Mouse (Mus musculus) lung, postnatal 0 days (tissue): ENCODE data around the gene Ncoa3. TPM values are rescaled to one million over a fixed set of nuclear protein-coding genes. Genes with fewer than 3 reads are reported as not detected.

ENCODE experiments used
- ATAC-seq: fragments of 200-750 bp; cut with Nextera tagmentation; 2 replicates; pipeline ENCODE4 v1.8.0; 2017; ENCODE audit warnings: moderate library complexity
- DNase-seq: peaks from one replicate; pipeline ENCODE4 v3.0.0-alpha.2; 2016; ENCODE audit warnings: low spot score
- H3K27ac ChIP-seq: fragments of 300-500 bp; sonication (generic); 2 replicates; pipeline ENCODE4 v1.5.1; 2014; ENCODE audit warnings: antibody characterized with exemption, mild to moderate bottlenecking, low read length, mixed read lengths
- H3K27me3 ChIP-seq: fragments of 300-500 bp; sonication (generic); replicated peaks from 2 replicates; pipeline ENCODE4 v1.6.1; 2014; ENCODE audit warnings: low read length, mixed read lengths; ENCODE audit not compliant: insufficient read depth
- H3K36me3 ChIP-seq: fragments of 300-500 bp; sonication (generic); 2 replicates; pipeline ENCODE4 v1.6.1; 2014; ENCODE audit warnings: low read length, mixed read lengths; ENCODE audit not compliant: insufficient read depth
- H3K4me1 ChIP-seq: fragments of 300-500 bp; sonication (generic); 2 replicates; pipeline ENCODE4 v1.6.1; 2014; ENCODE audit warnings: antibody characterized with exemption, low read depth, low read length, mixed read lengths; ENCODE audit not compliant: insufficient read depth
- H3K4me2 ChIP-seq: fragments of 300-500 bp; sonication (generic); replicated peaks from 2 replicates; pipeline ENCODE4 v1.6.1; 2014; ENCODE audit warnings: low read depth, mild to moderate bottlenecking, low read length, moderate library complexity, mixed read lengths
- H3K4me3 ChIP-seq: fragments of 300-500 bp; sonication (generic); 2 replicates; pipeline ENCODE4 v1.5.1; 2014; ENCODE audit warnings: low read depth, low read length
- H3K9ac ChIP-seq: fragments of 300-500 bp; sonication (generic); replicated peaks from 2 replicates; pipeline ENCODE4 v1.6.1; 2014; ENCODE audit warnings: low read depth, mild to moderate bottlenecking
- H3K9me3 ChIP-seq: fragments of 300-500 bp; sonication (generic); 2 replicates; pipeline ENCODE4 v1.6.1; 2016; ENCODE audit warnings: low read length, mixed read lengths
- CTCF ChIP-seq: IDR thresholded peaks from 2 replicates; pipeline ENCODE4 v1.5.1; 2016; ENCODE audit warnings: antibody characterized with exemption, mild to moderate bottlenecking
- EP300 ChIP-seq: IDR thresholded peaks from 2 replicates; pipeline ENCODE4 v1.6.1; 2016; ENCODE audit warnings: antibody characterized with exemption, mild to moderate bottlenecking, control low read depth
- WGBS: fragments of 180-500 bp; shearing (Covaris S2); extraction: QIAGEN DNeasy Blood & Tissue Kit; methylation state at CpG from one replicate; pipeline ENCODE4 v1.1.7; 2014; 5-methylcytosine and 5-hydroxymethylcytosine counted together
- polyA plus RNA-seq: library from polyadenylated mRNA; unstranded; fragments of >200 nt; fragmentation: Nextera tagmentation; extraction: Ambion mirVana; gene quantifications from 2 replicates; pipeline ENCODE4 v1.2.1, GENCODE M21; 2015

Gene Ncoa3
- polyA plus RNA-seq, 1 experiment from 2014 or later: 8.5 TPM

DNA sequence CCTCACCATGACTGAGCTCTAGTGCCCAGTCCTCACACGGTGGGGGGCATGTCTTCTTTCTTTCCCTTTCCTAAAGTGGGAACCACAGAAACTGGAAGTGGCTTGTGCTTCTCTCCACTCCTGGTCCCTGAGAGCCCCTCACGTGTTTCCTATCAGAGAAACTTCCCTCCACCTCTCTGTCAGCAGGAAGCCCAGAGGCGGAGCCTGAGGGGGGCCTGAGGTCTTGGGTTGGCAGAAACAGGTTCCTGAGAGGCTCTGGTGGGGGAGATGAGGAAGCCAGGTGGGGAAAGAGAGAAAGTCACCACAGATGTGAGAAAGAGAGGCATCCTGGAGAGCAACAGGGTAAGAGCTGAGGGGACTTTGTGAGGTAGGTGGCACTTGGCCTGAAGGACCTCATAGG, 42.7 kb upstream of the Ncoa3 start:
- no peak overlapping the region for H3K4me3 ChIP-seq
- TF ChIP-seq EP300 (no peak), CTCF (no peak)
- H3K9me3 ChIP-seq: no peaks in the 10 kb centered on the region
- no peak overlapping the region for H3K27ac ChIP-seq
- H3K4me2 ChIP-seq: no peak overlapping the region
- 31% methylated on average over 3 of the region's 3 CpGs for WGBS
- no peaks in the 10 kb centered on the region for H3K36me3 ChIP-seq
- no peak for ATAC-seq
- peak; percentile 20 for DNase-seq
- no peaks in the 10 kb centered on the region for H3K4me1 ChIP-seq
- H3K27me3 ChIP-seq: no peaks in the 10 kb centered on the region
- H3K9ac ChIP-seq: no peak overlapping the region

DNA sequence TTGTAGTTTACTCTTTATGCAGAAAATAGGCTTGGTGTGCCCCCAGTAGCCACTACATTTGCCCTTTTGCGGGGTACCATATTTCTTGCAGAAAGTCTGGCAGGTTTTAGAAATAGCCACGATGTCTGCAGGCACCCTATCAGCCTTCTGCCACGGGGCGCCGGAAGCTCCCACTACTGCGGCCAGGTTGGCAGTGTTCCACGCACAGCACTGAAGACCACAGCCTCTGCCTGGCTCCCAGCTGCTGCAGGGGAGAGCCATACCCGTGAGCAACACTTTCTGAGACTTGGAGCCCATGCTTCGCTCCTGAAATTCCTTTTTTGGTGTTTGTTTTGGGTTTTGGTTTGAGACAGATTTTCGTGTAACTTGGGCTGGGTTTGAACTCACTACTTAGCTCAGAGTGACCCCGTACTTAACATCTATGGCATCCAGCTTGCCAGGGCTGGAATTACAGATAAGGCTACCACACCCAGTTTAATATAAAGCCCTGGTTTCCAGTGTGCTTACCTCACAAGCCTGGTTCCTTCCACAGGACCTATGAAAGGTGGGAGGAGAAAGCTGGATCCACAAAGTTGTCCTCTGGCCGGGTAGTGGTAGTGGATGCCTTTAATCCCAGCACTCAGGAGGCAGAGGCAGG, 40.9 kb upstream of the Ncoa3 start:
- Histone ChIP-seq H3K36me3 (no peaks in the 10 kb centered on the region), H3K4me3 (no peak overlapping the region), H3K27ac (no peak overlapping the region), H3K27me3 (no peaks in the 10 kb centered on the region), H3K4me1 (no peaks in the 10 kb centered on the region), H3K9me3 (no peaks in the 10 kb centered on the region), H3K4me2 (no peak overlapping the region), H3K9ac (no peak overlapping the region)
- TF ChIP-seq CTCF (no peak), EP300 (no peak)
- ATAC-seq (no peak), DNase-seq (no peak)
- 47% methylated on average over 12 of the region's 12 CpGs for WGBS

GRCm38 (mm10) chr2:165954872-165955271, 37.6 kb upstream of the Ncoa3 start:
- TF ChIP-seq CTCF (no peak), EP300 (peak; percentile 76)
- Histone ChIP-seq H3K4me3 (no peak overlapping the region), H3K4me2 (peak overlapping the region; percentile 30), H3K27ac (peak overlapping the region; percentile 35; the same call in 1 of the 2 replicates), H3K9me3 (no peaks in the 10 kb centered on the region), H3K4me1 (no peaks in the 10 kb centered on the region), H3K36me3 (no peaks in the 10 kb centered on the region), H3K9ac (no peak overlapping the region), H3K27me3 (no peaks in the 10 kb centered on the region)
- peak; percentile 70 for ATAC-seq
- 30% methylated on average over 20 of the region's 20 CpGs for WGBS
- DNase-seq: peak; percentile 74

DNA sequence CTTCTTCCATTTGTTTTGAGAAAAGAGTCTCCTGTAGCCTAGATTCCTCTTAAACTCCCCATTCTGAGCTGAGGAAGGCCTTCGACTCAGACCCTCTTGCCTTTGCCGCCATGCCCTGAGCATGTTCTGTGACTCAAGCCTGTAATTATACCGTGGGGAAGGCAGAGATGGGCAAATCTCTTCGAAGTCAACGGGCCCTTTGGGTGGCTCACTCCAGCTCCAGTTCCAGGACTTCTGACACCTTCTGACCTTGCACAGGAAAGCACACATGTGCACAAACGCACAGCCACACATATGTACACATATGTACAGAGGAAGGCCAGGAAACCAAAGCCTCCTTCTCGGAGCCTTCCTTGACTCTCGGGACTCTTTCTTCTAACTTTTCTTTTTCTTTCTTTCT, 37.0 kb upstream of the Ncoa3 start:
- Histone ChIP-seq H3K4me3 (no peak overlapping the region), H3K4me1 (no peaks in the 10 kb centered on the region), H3K9ac (no peak overlapping the region), H3K36me3 (no peaks in the 10 kb centered on the region), H3K27ac (peak overlapping the region; percentile 35; the same call in 1 of the 2 replicates), H3K9me3 (no peaks in the 10 kb centered on the region), H3K27me3 (no peaks in the 10 kb centered on the region), H3K4me2 (peak overlapping the region; percentile 30; the same call in 1 of the 2 replicates)
- TF ChIP-seq CTCF: no peak
- no peak for TF ChIP-seq EP300
- ATAC-seq (no peak), DNase-seq (no peak)
- WGBS: 75% methylated on average over 8 of the region's 8 CpGs

DNA sequence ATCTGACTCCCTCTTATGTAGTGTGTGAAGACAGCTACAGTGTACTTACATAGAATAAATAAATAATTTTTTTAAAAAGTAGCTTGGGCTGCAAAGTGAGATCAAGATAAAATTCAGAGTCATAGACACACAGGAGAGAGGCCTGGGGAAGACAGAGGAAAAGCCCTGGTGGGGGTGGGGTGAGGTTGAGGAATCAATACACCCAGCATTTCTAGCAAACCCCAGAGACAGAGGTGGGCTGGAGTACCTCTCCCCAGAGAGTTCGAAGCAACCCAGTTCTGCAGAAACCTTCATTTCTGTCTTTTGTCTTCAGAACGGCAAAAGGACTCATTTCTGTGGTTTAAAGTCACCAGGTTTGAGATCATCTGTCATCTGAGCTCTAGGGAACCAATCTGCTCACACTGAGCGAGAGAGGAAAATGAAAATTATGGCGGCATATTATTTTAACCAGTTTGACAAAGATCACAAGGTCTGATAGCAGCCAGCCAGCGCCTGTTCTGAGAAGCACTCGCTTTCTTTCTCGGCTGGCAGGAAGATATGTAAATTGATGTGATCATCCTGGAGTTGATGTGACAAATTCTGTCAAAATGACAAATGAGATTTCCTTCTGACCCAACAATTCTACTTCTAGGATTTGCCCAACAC, 36.2 kb upstream of the Ncoa3 start:
- TF ChIP-seq EP300 (no peak), CTCF (no peak)
- H3K4me2 ChIP-seq: no peak overlapping the region
- DNase-seq (no peak), ATAC-seq (no peak)
- no peaks in the 10 kb centered on the region for H3K4me1 ChIP-seq
- no peaks in the 10 kb centered on the region for H3K9me3 ChIP-seq
- no peak overlapping the region for H3K27ac ChIP-seq
- H3K9ac ChIP-seq: no peak overlapping the region
- no peaks in the 10 kb centered on the region for H3K36me3 ChIP-seq
- WGBS: 66% methylated on average over 7 of the region's 7 CpGs
- no peak overlapping the region for H3K4me3 ChIP-seq
- H3K27me3 ChIP-seq: no peaks in the 10 kb centered on the region

DNA sequence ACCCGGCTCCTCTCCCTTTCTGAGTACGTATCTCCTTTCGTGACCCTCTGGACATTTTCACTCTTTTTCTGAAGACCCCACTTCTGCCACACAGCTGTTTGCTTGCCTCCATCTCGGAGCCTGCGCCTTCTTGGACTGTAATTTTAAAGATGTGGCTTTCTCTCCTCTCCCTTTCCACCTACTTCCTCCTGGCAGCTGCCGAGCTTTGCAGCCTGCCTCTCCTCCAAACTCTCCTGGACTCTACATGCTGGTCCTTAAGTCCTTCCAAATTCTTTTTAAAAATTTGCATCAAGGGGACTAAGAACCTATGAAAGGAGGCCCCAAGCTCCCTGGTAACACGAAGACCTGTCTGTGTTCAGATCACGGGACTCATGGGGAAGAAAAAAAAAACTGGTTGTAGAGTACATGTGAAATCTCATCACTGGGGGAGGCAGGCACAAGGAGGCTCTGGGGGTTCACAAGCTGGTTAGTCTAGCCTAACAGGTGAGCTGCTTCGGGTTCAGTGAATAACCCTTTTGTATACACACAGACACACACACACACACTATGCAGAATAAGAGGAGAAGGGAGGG, 35.1 kb upstream of the Ncoa3 start:
- Histone ChIP-seq H3K36me3 (no peaks in the 10 kb centered on the region), H3K9ac (no peak overlapping the region), H3K4me2 (no peak overlapping the region), H3K27me3 (no peaks in the 10 kb centered on the region), H3K4me1 (no peaks in the 10 kb centered on the region), H3K9me3 (no peaks in the 10 kb centered on the region), H3K4me3 (no peak overlapping the region), H3K27ac (no peak overlapping the region)
- WGBS: 65% methylated on average over 9 of the region's 9 CpGs
- no peak for DNase-seq
- ATAC-seq: no peak
- TF ChIP-seq EP300 (no peak), CTCF (no peak)
